Mouse (Mus musculus): ENCODE measurements at regions not wholly inside any gene's neighbourhood (a gene's known extent, or its start where the extent isn't known, plus 50 kb on each side); places are given as distances from the start of the nearest gene placed in this dataset.
A peak's percentile ranks its signal among the peaks of the same experiment; 100 is the strongest.

- Histone ChIP-seq H3K4me1 (replicated peaks; ENCODE audit: control insufficient read depth, insufficient read depth, low read length) (no peaks in the 10 kb centered on the region), H3K27ac (ENCODE audit: low read depth, low read length) (no peak overlapping the region), H3K9me3 (ENCODE audit: control insufficient read depth) (no peaks in the 10 kb centered on the region), H3K4me3 (ENCODE audit: low read depth, low read length) (no peak overlapping the region), H3K27me3 (replicated peaks; ENCODE audit: control insufficient read depth, insufficient read depth, low read length) (no peaks in the 10 kb centered on the region), H3K9ac (ENCODE audit: low read depth, low read length) (no peak overlapping the region), H3K36me3 (ENCODE audit: control insufficient read depth, insufficient read depth) (no peaks in the 10 kb centered on the region), H3K4me2 (replicated peaks; ENCODE audit: low read depth) (no peak overlapping the region)
- WGBS = 84% methylated on average over 3 of the region's 3 CpGs
- ATAC-seq = no peak
- TF ChIP-seq CTCF (IDR thresholded peaks at IDR 0.05; ENCODE audit: low read depth) = peak; percentile 23
Observed at GRCm38 (mm10) chr14:46505266-46505665, 114.8 kb upstream of the Bmp4 start.

- Histone ChIP-seq H3K4me1 (replicated peaks; ENCODE audit: control insufficient read depth, insufficient read depth, low read length) (no peaks in the 10 kb centered on the region), H3K27ac (ENCODE audit: low read depth, low read length) (no peak overlapping the region), H3K9ac (ENCODE audit: low read depth, low read length) (no peak overlapping the region), H3K36me3 (ENCODE audit: control insufficient read depth, insufficient read depth) (no peaks in the 10 kb centered on the region), H3K4me2 (replicated peaks; ENCODE audit: low read depth) (no peak overlapping the region), H3K4me3 (ENCODE audit: low read depth, low read length) (no peak overlapping the region), H3K9me3 (ENCODE audit: control insufficient read depth) (no peaks in the 10 kb centered on the region), H3K27me3 (replicated peaks; ENCODE audit: control insufficient read depth, insufficient read depth, low read length) (no peaks in the 10 kb centered on the region)
- no peak for ATAC-seq
- WGBS = 32% methylated on average over 9 of the region's 9 CpGs
- TF ChIP-seq CTCF (IDR thresholded peaks at IDR 0.05; ENCODE audit: low read depth) = no peak
Observed at GRCm38 (mm10) chr14:46491601-46492000, 101.1 kb upstream of the Bmp4 start.

- H3K27me3 ChIP-seq (replicated peaks; ENCODE audit: control insufficient read depth, insufficient read depth, low read length) = no peaks in the 10 kb centered on the region
- no peak overlapping the region for H3K4me3 ChIP-seq (ENCODE audit: low read depth, low read length)
- 40% methylated on average over 2 of the region's 2 CpGs for WGBS
- no peak overlapping the region for H3K9ac ChIP-seq (ENCODE audit: low read depth, low read length)
- no peaks in the 10 kb centered on the region for H3K9me3 ChIP-seq (ENCODE audit: control insufficient read depth)
- no peak overlapping the region; the same call in 1 of the 2 replicates for H3K27ac ChIP-seq (ENCODE audit: low read depth, low read length)
- no peaks in the 10 kb centered on the region for H3K36me3 ChIP-seq (ENCODE audit: control insufficient read depth, insufficient read depth)
- H3K4me1 ChIP-seq (replicated peaks; ENCODE audit: control insufficient read depth, insufficient read depth, low read length) = no peaks in the 10 kb centered on the region
- TF ChIP-seq CTCF (IDR thresholded peaks at IDR 0.05; ENCODE audit: low read depth) = no peak
- no peak for ATAC-seq
- no peak overlapping the region for H3K4me2 ChIP-seq (replicated peaks; ENCODE audit: low read depth)
Observed at GRCm38 (mm10) chr14:46491182-46491581, 100.7 kb upstream of the Bmp4 start.

- Histone ChIP-seq H3K4me1 (replicated peaks; ENCODE audit: control insufficient read depth, insufficient read depth, low read length) (no peaks in the 10 kb centered on the region), H3K27me3 (replicated peaks; ENCODE audit: control insufficient read depth, insufficient read depth, low read length) (no peaks in the 10 kb centered on the region), H3K27ac (ENCODE audit: low read depth, low read length) (no peak overlapping the region), H3K9ac (ENCODE audit: low read depth, low read length) (no peak overlapping the region), H3K4me3 (ENCODE audit: low read depth, low read length) (no peak overlapping the region), H3K36me3 (ENCODE audit: control insufficient read depth, insufficient read depth) (no peaks in the 10 kb centered on the region), H3K9me3 (ENCODE audit: control insufficient read depth) (no peaks in the 10 kb centered on the region), H3K4me2 (replicated peaks; ENCODE audit: low read depth) (no peak overlapping the region)
- no peak for ATAC-seq
- WGBS = 85% methylated on average over 1 of the region's 1 CpGs
- no peak for TF ChIP-seq CTCF (IDR thresholded peaks at IDR 0.05; ENCODE audit: low read depth)
Observed at GRCm38 (mm10) chr14:46487551-46487950, 97.1 kb upstream of the Bmp4 start.

GRCm38 (mm10) chr14:46480396-46480795 is 89.9 kb upstream of the Bmp4 start:
- 77% methylated on average over 7 of the region's 7 CpGs for WGBS

GRCm38 (mm10) chr14:46475945-46476344 is 85.5 kb upstream of the Bmp4 start:
- WGBS = 73% methylated on average over 1 of the region's 1 CpGs
- Histone ChIP-seq H3K4me2 (replicated peaks; ENCODE audit: low read depth) (no peak overlapping the region), H3K9ac (ENCODE audit: low read depth, low read length) (no peak overlapping the region), H3K36me3 (ENCODE audit: control insufficient read depth, insufficient read depth) (no peaks in the 10 kb centered on the region), H3K27me3 (replicated peaks; ENCODE audit: control insufficient read depth, insufficient read depth, low read length) (no peaks in the 10 kb centered on the region), H3K4me1 (replicated peaks; ENCODE audit: control insufficient read depth, insufficient read depth, low read length) (no peaks in the 10 kb centered on the region), H3K9me3 (ENCODE audit: control insufficient read depth) (no peaks in the 10 kb centered on the region), H3K27ac (ENCODE audit: low read depth, low read length) (no peak overlapping the region), H3K4me3 (ENCODE audit: low read depth, low read length) (no peak overlapping the region)
- TF ChIP-seq CTCF (IDR thresholded peaks at IDR 0.05; ENCODE audit: low read depth) = no peak
- no peak for ATAC-seq

More at GRCm38 (mm10) chr14:46480396-46480795, 89.9 kb upstream of the Bmp4 start:
- Histone ChIP-seq H3K27me3 (replicated peaks; ENCODE audit: control insufficient read depth, insufficient read depth, low read length) (no peaks in the 10 kb centered on the region), H3K9ac (ENCODE audit: low read depth, low read length) (no peak overlapping the region), H3K36me3 (ENCODE audit: control insufficient read depth, insufficient read depth) (no peaks in the 10 kb centered on the region), H3K4me1 (replicated peaks; ENCODE audit: control insufficient read depth, insufficient read depth, low read length) (no peaks in the 10 kb centered on the region), H3K4me2 (replicated peaks; ENCODE audit: low read depth) (no peak overlapping the region), H3K27ac (ENCODE audit: low read depth, low read length) (no peak overlapping the region), H3K9me3 (ENCODE audit: control insufficient read depth) (no peaks in the 10 kb centered on the region), H3K4me3 (ENCODE audit: low read depth, low read length) (no peak overlapping the region)
- no peak for ATAC-seq
- no peak for TF ChIP-seq CTCF (IDR thresholded peaks at IDR 0.05; ENCODE audit: low read depth)

- ATAC-seq = no peak
- Histone ChIP-seq H3K4me2 (replicated peaks; ENCODE audit: low read depth) (no peak overlapping the region), H3K36me3 (ENCODE audit: control insufficient read depth, insufficient read depth) (no peaks in the 10 kb centered on the region), H3K4me3 (ENCODE audit: low read depth, low read length) (no peak overlapping the region), H3K9me3 (ENCODE audit: control insufficient read depth) (no peaks in the 10 kb centered on the region), H3K4me1 (replicated peaks; ENCODE audit: control insufficient read depth, insufficient read depth, low read length) (no peaks in the 10 kb centered on the region), H3K27me3 (replicated peaks; ENCODE audit: control insufficient read depth, insufficient read depth, low read length) (no peaks in the 10 kb centered on the region), H3K27ac (ENCODE audit: low read depth, low read length) (no peak overlapping the region), H3K9ac (ENCODE audit: low read depth, low read length) (no peak overlapping the region)
- no peak for TF ChIP-seq CTCF (IDR thresholded peaks at IDR 0.05; ENCODE audit: low read depth)
Observed at GRCm38 (mm10) chr14:46462967-46463366, 72.5 kb upstream of the Bmp4 start.

Data from intestine, postnatal 0 days (tissue).